Mouse (Mus musculus): ENCODE results near the gene Trap1a. TPM values are rescaled to one million over a fixed set of nuclear protein-coding genes. Genes with fewer than 3 reads are reported as not detected.

Trap1a gene
- 0.15 and 0.24 TPM in 2 replicates for polyA plus RNA-seq (2012; rRNA removed)

GRCm38 (mm10) chrX:139333263-139333994 lies at the start of gene Trap1a:
TSS of gene Trap1a (plus strand) at chrX:139333683.

Other genes with a start within 250 kb of the Trap1a start
- gene Serpina7, start 248.4 kb upstream of the Trap1a start, polyA plus RNA-seq (2012; rRNA removed), result 2.4 and 2.7 TPM in 2 replicates
- gene 4930513O06Rik, start 247.4 kb upstream of the Trap1a start, polyA plus RNA-seq (2012; rRNA removed), result 0.09 and 0.14 TPM in 2 replicates
- gene 4933428M09Rik, start 154.5 kb upstream of the Trap1a start, polyA plus RNA-seq (2012; rRNA removed), result not detected in 2 replicates
- gene Mum1l1, start 123.6 kb upstream of the Trap1a start, polyA plus RNA-seq (2012; rRNA removed), result 0.44 and 0.67 TPM in 2 replicates
- gene D330045A20Rik, start 146.7 kb downstream of the Trap1a start, polyA plus RNA-seq (2012; rRNA removed), result 0.50 and 0.55 TPM in 2 replicates
- 13.4 and 15.8 TPM in 2 replicates for gene Rnf128, start 229.6 kb downstream of the Trap1a start, polyA plus RNA-seq (2012; rRNA removed)